Mouse (Mus musculus): Measurements from ENCODE around the gene Aldh4a1.

The Aldh4a1 gene

GRCm38 (mm10) chr4:139590446-139590845 is 32.2 kb upstream of the Aldh4a1 start:
- DNase-seq (ENCODE audit: low spot score) = no peak

DNA sequence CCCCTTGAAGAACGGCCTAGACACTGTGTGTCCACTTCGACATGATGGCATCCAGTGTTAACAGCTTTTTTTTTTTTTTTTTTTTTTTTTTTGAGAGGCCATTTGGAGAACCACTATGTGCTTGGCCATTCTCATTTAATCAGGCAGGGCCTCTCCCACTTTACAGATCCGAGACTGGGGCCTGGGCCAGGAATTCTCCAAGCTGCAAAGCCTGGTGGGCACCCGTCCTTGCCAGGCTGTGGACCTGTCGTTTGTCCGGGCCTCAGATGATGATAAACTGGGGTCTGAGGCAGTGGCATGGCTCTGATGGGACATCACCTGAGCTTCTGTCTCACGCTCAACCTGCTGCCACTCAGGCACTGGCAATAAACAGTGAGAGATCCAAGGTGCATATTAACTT is 29.8 kb upstream of the Aldh4a1 start:
- no peak for DNase-seq (ENCODE audit: low spot score)

DNA sequence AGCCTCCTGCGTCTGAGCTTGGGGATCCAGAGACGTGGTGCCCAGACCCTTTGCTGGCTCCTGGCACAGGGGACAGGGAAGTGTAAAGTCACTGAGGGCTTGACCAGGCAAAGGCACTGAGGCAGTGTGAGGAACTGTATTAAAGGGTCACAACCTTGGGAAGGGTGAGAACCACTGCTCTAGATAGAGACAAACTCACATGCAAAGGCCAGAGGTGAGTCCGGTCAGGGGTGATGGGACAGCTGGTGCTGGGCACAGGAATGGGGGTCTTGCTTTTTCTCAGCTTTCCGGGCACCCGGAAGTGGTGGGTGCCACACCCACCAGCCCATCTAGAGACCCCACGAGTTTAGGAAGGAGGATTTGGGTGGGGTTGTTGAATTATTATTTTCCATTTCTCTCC is 29.3 kb upstream of the Aldh4a1 start:
- no peak for DNase-seq (ENCODE audit: low spot score)

- no peak for DNase-seq (ENCODE audit: low spot score)
Measured at GRCm38 (mm10) chr4:139594062-139594461, 28.6 kb upstream of the Aldh4a1 start.

GRCm38 (mm10) chr4:139596715-139597114 is 26.0 kb upstream of the Aldh4a1 start:
- DNase-seq (ENCODE audit: low spot score) = no peak

- DNase-seq (ENCODE audit: low spot score) = no peak
Measured at GRCm38 (mm10) chr4:139597286-139598284, 25.1 kb upstream of the Aldh4a1 start.

DNA sequence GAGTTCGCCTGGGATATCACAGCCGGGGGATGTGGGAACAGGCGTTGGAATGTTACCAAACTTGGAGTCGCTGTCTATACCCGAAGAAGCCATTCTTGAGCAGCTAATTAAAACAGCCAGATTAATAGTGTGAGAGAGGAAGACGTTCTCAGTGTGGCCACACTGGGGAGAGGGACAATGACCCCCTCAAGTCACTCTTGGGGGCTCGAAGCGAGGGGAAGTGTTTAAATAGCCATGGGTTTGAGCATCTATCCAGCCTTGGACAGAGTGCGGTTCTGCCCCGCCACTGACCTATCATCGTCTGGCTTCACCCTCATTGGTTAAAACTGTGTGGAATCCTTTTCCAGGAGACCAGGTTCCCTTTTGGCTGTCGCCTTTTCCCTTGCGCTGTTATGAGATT is 24.3 kb upstream of the Aldh4a1 start:
- no peak for DNase-seq (ENCODE audit: low spot score)

- peak; percentile 84 for DNase-seq (ENCODE audit: low spot score)
Measured at GRCm38 (mm10) chr4:139598950-139599518, 23.6 kb upstream of the Aldh4a1 start.

- DNase-seq (ENCODE audit: low spot score) = no peak
Measured at GRCm38 (mm10) chr4:139601519-139602356, 20.9 kb upstream of the Aldh4a1 start.

DNA sequence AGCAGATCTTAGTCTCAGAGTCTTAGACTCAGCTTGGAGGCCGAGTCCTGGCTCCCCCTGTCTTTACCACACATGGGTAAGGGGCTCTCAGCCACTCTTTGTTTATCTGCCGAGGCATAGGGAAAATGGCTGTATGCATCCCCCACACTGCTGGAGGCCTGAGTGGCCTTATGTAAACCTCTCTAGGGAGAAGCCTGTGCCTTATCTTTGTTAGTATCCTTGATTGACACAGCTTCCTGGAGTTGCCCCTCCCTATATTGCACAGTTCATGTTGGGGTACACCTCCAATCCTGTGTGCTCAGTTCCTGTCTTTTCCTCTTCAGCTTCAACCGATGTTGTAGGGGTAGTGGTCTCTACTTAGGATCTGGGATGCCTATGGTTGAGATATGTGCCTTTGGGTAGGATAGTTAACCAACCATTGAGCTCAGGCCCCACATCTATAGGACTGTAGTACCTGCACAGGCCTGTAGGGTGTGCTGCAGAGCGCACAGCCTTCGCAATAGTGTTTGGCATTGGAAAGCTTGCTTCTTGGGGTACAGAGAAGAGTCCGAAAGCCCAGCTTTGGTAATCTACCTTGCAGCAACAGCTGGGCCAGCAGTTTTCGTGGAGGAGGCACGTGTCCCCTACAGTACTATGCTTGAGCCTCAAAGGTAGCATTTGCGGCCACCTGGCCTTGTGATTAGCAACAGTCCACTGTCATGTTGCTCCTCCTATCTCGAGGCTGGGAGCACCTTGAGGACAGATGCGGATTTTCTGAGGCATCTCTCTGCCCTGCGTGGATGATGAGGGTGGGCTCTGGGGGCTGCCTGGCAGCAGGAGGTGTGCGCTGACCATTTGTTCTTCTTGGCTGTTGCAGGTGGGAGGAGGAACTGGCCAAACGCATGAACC is 20.1 kb upstream of the Aldh4a1 start, which contains the start of gene Gm21969:
Gm21969 (plus strand) TSS at position 830 of the 888 bp plus-strand sequence.
- peak; percentile 36 for DNase-seq (ENCODE audit: low spot score)

- DNase-seq (ENCODE audit: low spot score) = no peak
Measured at GRCm38 (mm10) chr4:139605216-139605615, 17.4 kb upstream of the Aldh4a1 start.

DNA sequence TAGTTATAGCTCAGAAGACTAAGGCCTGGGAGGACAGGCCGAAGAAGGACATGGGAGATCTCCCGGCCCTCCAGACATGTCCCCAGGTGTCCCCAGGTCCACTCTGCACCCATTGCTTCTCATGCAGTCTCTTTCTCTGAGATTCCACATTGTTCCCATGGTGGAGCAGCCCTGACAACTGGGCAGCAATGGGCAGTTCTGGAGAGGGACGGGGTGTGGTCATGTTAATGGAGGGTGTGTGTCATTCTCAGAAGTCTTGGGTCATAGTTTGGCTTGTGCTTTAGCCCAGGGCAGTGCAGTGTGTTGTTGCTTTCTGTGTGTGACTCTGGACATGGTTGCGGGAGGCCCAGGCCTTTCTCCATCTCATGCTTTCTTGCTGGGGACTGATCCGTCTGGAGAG is 15.9 kb upstream of the Aldh4a1 start:
- DNase-seq (ENCODE audit: low spot score) = no peak

DNA sequence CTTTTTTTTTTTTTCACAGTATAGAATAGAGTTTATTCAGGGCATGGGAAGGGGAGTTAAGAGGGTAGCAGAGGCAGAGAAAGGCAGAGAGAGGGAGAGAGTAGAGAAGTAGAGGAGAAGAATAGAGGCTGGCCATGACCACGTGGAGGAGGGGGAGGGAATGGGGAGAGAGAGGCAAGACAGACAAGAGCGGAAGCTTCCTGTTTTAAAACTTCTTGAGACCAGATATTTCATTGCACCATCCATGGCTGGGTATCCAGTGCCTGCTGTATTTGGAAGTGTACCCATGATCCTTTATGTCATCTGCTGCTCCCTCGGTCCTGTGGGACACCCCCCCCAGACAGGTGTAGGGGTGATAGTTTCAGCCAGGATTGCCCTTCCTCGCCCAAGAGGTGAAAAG is 13.7 kb upstream of the Aldh4a1 start:
- DNase-seq (ENCODE audit: low spot score) = no peak

- DNase-seq (ENCODE audit: low spot score) = no peak
Measured at GRCm38 (mm10) chr4:139610954-139611353, 11.7 kb upstream of the Aldh4a1 start.

- DNase-seq (ENCODE audit: low spot score) = peak; percentile 85
Measured at GRCm38 (mm10) chr4:139611542-139611953, 11.1 kb upstream of the Aldh4a1 start.

DNA sequence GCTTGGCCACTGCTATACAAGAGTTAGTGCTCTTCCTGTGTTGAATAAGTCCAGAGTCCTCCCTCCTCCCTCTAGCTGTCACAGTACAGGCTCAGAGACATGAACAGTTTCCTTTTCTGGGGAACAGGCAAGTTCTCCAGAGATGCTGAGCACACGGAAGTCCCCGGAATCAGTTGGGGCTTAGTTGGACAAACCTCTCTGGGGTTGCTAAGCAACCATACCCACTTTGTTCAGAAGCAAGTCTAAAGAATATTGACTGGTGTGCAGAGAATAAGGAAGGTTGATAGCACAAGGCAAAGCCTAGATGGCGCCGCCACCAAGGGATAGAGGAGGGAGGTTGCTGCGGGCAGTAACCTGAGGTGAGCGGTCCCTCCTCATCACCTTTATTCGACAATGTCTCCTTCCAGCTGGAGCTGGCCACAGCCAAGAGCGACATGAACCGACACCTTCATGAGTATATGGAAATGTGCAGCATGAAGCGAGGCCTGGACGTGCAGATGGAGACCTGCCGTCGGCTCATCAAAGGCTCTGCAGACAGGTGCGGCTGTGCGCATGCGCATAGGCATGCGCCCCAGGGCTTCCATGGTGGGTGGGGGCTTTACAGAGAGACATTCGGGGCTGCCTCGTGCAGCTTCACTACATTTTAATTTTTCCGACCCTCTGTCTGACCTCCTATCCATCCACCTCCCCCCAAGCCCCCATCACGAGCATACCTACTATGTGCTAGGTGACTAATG is 8.0 kb upstream of the Aldh4a1 start:
- no peak for DNase-seq (ENCODE audit: low spot score)

DNA sequence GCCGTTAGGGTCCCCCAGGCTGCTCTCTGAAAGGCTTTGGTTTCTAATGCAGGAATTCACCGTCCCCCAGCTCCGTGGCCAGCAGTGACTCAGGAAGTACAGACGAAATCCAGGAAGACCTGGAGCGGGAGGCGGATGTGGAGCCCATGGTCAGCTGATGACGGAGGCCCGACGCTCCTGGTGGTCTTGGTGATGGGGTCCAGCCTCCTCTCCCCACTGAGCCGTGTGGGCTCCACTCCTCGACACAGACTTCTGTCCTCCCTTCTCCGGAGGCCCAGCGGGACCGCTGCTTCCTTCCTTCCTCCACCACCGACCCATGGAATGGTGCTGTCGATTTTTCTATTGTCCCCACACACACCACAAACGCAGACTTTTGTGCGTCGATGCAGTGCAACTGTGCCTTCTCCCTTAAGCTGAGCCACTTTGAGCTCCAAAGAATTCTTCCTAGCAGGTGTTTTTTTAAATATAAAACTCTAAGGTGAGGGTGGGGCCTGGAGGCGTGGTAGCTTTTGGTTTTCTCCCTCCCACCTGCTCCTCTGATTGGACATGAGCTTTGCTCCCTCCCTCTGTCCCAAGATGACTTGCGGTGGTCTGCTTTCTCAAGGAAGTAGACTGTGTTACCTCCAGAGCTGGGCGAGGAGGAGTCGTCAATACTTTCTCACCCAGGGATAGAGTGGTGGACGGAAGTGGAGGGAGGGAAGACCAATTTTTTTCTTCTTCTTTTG is 6.2 kb upstream of the Aldh4a1 start:
- DNase-seq (ENCODE audit: low spot score) = no peak

GRCm38 (mm10) chr4:139617001-139617364 is 5.7 kb upstream of the Aldh4a1 start:
- DNase-seq (ENCODE audit: low spot score) = no peak

DNA sequence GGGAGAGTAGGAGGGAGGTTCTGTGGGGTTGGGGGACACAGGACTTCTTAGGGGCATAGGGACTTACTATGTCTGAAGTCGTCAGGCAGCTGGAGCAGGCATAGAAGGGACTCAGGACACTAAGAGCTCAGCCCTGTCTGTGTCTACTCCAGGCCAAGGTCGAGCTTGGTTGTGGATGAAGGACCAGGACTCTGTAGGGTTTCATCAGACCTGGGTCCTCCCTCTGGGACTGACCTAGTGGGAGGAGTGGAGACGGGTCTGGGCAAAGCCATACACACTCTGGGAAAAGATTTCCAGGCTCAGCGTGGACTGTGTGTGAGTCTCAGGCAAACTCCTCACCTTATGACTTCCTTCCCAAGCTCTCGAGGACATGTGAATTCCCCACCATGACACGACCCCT is 2.9 kb upstream of the Aldh4a1 start:
- no peak for DNase-seq (ENCODE audit: low spot score)

All from urinary bladder, postnatal 25 days (tissue).